Mouse (Mus musculus): ENCODE results near the gene Phldb3. TPM values are rescaled to one million over a fixed set of nuclear protein-coding genes. Genes with fewer than 3 reads are reported as not detected.
A peak's percentile ranks its signal among the peaks of the same experiment; 100 is the strongest.

Gene Phldb3
- polyA plus RNA-seq, 1 experiment = 5.2 TPM

DNA sequence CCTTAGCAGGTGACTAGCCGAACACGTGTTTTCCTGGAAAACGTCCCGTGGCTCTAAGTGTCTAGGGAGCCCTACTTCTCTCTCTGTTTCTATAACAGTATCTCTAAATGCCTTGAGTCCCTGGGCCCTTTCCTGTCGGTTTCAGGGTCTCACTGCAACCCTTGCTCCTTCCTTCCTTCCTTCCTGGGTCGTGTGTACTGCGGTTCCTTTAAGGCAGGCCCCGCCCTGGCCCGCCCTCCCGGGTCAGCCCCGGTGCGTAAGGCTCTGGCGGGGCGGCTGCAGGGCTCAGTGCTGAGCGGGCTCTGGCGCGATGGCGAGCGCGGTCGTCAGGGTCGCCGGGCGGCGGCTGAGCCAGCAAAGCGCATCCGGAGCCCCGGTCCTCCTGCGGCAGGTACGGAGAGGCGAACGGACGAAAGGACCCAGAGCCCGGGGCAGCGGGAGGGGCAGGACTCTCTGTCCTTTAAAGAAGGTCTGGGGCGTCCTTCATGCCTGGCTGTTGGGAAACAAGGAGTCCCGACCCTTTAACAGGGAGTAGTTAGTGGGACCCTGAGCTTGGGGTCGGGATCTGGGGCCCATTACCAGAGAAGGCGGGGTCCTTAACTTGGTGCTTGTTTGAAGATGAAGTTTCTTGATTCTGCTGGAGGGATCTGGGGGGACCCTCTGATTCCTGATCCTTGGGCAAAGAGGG is 16.8 kb upstream of the Phldb3 start:
- H3K36me3 ChIP-seq (ENCODE audit: control insufficient read depth, insufficient read depth, low read length) = no peaks in the 10 kb centered on the region
- TF ChIP-seq CTCF (IDR thresholded peaks at IDR 0.05; ENCODE audit: extremely low read depth, insufficient read depth, insufficient read length, insufficient replicate concordance) (no peak), POLR2A (IDR thresholded peaks at IDR 0.05; ENCODE audit: low read depth, low read length) (peak; percentile 62; the same call in 1 of the 2 replicates)
- no peak overlapping the region for H3K27ac ChIP-seq (ENCODE audit: insufficient read depth, low read length)
- peak overlapping the region; percentile 73 for H3K4me3 ChIP-seq (ENCODE audit: extremely low read depth, insufficient read depth, insufficient read length)
- DNase-seq (ENCODE audit: low read depth in 1 of 2, low spot score in 2 of 2) = peak in 1 of 2 experiments; percentile 78
- WGBS = under 1% methylated on average over 39 of the region's 39 CpGs
- H3K4me1 ChIP-seq (ENCODE audit: control insufficient read depth, insufficient read depth, insufficient read length) = no peaks in the 10 kb centered on the region; the same call in 1 of the 2 replicates
- H3K27me3 ChIP-seq (ENCODE audit: control insufficient read depth, insufficient read depth, low read length) = no peaks in the 10 kb centered on the region

- Histone ChIP-seq H3K27me3 (ENCODE audit: control insufficient read depth, insufficient read depth, low read length) (no peaks in the 10 kb centered on the region), H3K4me3 (ENCODE audit: extremely low read depth, insufficient read depth, insufficient read length) (peak overlapping the region; percentile 73; the same call in 1 of the 2 replicates), H3K36me3 (ENCODE audit: control insufficient read depth, insufficient read depth, low read length) (no peaks in the 10 kb centered on the region), H3K27ac (ENCODE audit: insufficient read depth, low read length) (no peak overlapping the region), H3K4me1 (ENCODE audit: control insufficient read depth, insufficient read depth, insufficient read length) (no peaks in the 10 kb centered on the region; the same call in 1 of the 2 replicates)
- TF ChIP-seq CTCF (IDR thresholded peaks at IDR 0.05; ENCODE audit: extremely low read depth, insufficient read depth, insufficient read length, insufficient replicate concordance) (no peak), POLR2A (IDR thresholded peaks at IDR 0.05; ENCODE audit: low read depth, low read length) (no peak)
- 43% methylated on average over 13 of the region's 13 CpGs for WGBS
- no peak for DNase-seq (ENCODE audit: low read depth in 1 of 2, low spot score in 2 of 2)
Observed at GRCm38 (mm10) chr7:24594309-24594803, 16.2 kb upstream of the Phldb3 start.

DNA sequence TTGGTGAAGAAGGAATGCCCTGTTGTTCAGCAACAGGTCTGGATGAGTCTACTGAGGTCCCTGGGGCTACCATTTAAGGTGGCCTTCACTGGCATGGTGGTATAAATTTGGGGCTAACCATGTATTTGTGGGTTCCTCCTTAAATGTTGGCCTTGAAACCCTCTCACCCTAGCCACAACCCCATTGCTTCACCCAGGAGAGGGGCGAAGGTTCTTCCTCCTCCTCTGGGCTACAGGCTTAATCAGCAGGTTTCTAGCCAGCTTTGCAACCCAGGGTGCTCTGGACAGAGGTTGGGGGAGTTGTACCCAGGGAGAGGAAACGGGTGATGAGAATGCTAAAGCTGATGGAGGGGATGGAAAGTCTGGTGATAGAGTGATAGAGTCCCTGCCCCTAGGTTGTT is 15.1 kb upstream of the Phldb3 start:
- H3K36me3 ChIP-seq (ENCODE audit: control insufficient read depth, insufficient read depth, low read length) = no peaks in the 10 kb centered on the region
- TF ChIP-seq CTCF (IDR thresholded peaks at IDR 0.05; ENCODE audit: extremely low read depth, insufficient read depth, insufficient read length, insufficient replicate concordance) (no peak), POLR2A (IDR thresholded peaks at IDR 0.05; ENCODE audit: low read depth, low read length) (no peak)
- no peak overlapping the region for H3K27ac ChIP-seq (ENCODE audit: insufficient read depth, low read length)
- no peak for DNase-seq (ENCODE audit: low read depth in 1 of 2, low spot score in 2 of 2)
- WGBS = 51% methylated on average over 2 of the region's 2 CpGs
- H3K4me1 ChIP-seq (ENCODE audit: control insufficient read depth, insufficient read depth, insufficient read length) = no peaks in the 10 kb centered on the region; the same call in 1 of the 2 replicates
- no peaks in the 10 kb centered on the region for H3K27me3 ChIP-seq (ENCODE audit: control insufficient read depth, insufficient read depth, low read length)
- H3K4me3 ChIP-seq (ENCODE audit: extremely low read depth, insufficient read depth, insufficient read length) = no peak overlapping the region

GRCm38 (mm10) chr7:24598121-24598520 is 12.4 kb upstream of the Phldb3 start:
- 68% methylated on average over 4 of the region's 4 CpGs for WGBS
- H3K27me3 ChIP-seq (ENCODE audit: control insufficient read depth, insufficient read depth, low read length) = no peaks in the 10 kb centered on the region
- H3K36me3 ChIP-seq (ENCODE audit: control insufficient read depth, insufficient read depth, low read length) = no peaks in the 10 kb centered on the region
- TF ChIP-seq POLR2A (IDR thresholded peaks at IDR 0.05; ENCODE audit: low read depth, low read length) (no peak), CTCF (IDR thresholded peaks at IDR 0.05; ENCODE audit: extremely low read depth, insufficient read depth, insufficient read length, insufficient replicate concordance) (no peak)
- no peak overlapping the region for H3K4me3 ChIP-seq (ENCODE audit: extremely low read depth, insufficient read depth, insufficient read length)
- no peak for DNase-seq (ENCODE audit: low read depth in 1 of 2, low spot score in 2 of 2)
- no peaks in the 10 kb centered on the region; the same call in 1 of the 2 replicates for H3K4me1 ChIP-seq (ENCODE audit: control insufficient read depth, insufficient read depth, insufficient read length)
- no peak overlapping the region for H3K27ac ChIP-seq (ENCODE audit: insufficient read depth, low read length)

GRCm38 (mm10) chr7:24599211-24600067 is 11.1 kb upstream of the Phldb3 start:
- TF ChIP-seq POLR2A (IDR thresholded peaks at IDR 0.05; ENCODE audit: low read depth, low read length) = no peak
- no peak; the same call in 1 of the 2 replicates for TF ChIP-seq CTCF (IDR thresholded peaks at IDR 0.05; ENCODE audit: extremely low read depth, insufficient read depth, insufficient read length, insufficient replicate concordance)
- no peaks in the 10 kb centered on the region for H3K27me3 ChIP-seq (ENCODE audit: control insufficient read depth, insufficient read depth, low read length)
- H3K4me1 ChIP-seq (ENCODE audit: control insufficient read depth, insufficient read depth, insufficient read length) = no peaks in the 10 kb centered on the region
- WGBS = 90% methylated on average over 15 of the region's 15 CpGs
- H3K4me3 ChIP-seq (ENCODE audit: extremely low read depth, insufficient read depth, insufficient read length) = no peak overlapping the region
- H3K36me3 ChIP-seq (ENCODE audit: control insufficient read depth, insufficient read depth, low read length) = no peaks in the 10 kb centered on the region
- no peak for DNase-seq (ENCODE audit: low read depth in 1 of 2, low spot score in 2 of 2)
- H3K27ac ChIP-seq (ENCODE audit: insufficient read depth, low read length) = no peak overlapping the region

DNA sequence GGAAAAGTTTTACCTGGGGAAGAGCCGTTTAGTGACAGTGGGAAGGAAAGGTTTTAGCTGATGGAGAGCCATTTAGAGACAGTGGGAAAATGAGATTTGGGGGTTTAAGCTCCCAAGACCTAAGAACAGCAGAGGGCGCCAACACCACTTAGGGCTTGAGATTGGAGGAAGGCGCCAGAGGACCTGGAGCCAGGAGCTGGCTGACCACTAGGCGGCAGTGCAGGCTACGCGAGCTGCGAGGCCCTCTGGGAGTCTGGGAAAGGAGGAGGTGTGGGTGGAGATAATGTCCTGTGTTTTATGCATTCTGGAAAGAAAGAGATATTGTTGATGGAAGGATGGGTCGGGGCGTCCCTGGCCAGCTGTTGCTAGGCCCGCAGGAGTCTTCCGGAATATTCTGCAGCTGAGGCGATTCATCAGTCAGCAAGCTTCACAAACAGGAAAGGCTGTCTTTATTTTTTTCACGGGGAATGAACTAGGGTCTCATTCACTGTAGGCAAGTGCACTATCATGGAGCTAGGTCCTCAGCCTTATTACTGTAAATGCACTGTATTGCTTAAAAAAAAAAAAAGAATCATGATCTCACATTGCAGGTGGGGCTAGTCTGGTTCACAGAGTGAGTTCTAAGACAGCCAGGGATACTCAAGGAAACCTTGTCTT is 9.5 kb upstream of the Phldb3 start:
- Histone ChIP-seq H3K27ac (ENCODE audit: insufficient read depth, low read length) (no peak overlapping the region), H3K27me3 (ENCODE audit: control insufficient read depth, insufficient read depth, low read length) (no peaks in the 10 kb centered on the region), H3K36me3 (ENCODE audit: control insufficient read depth, insufficient read depth, low read length) (no peaks in the 10 kb centered on the region), H3K4me1 (ENCODE audit: control insufficient read depth, insufficient read depth, insufficient read length) (no peaks in the 10 kb centered on the region), H3K4me3 (ENCODE audit: extremely low read depth, insufficient read depth, insufficient read length) (no peak overlapping the region)
- TF ChIP-seq POLR2A (IDR thresholded peaks at IDR 0.05; ENCODE audit: low read depth, low read length) (no peak), CTCF (IDR thresholded peaks at IDR 0.05; ENCODE audit: extremely low read depth, insufficient read depth, insufficient read length, insufficient replicate concordance) (peak; percentile 100)
- WGBS = 5% methylated on average over 13 of the region's 13 CpGs
- DNase-seq (ENCODE audit: low read depth in 1 of 2, low spot score in 2 of 2) = peak; percentile 82 to 94
